Mouse (Mus musculus) common myeloid progenitor, adult 5-6 weeks (primary cell): ENCODE results near the gene Gtf2h3. TPM values are rescaled to one million over a fixed set of nuclear protein-coding genes. Genes with fewer than 3 reads are reported as not detected.
A peak's percentile ranks its signal among the peaks of the same experiment; 100 is the strongest.
"Not testable (repeated sequence)": the region's sequence is repeated elsewhere in the genome, so short reads cannot be mapped to it uniquely, and the experiment has no call there.

Experiments used
- ATAC-seq: replicated peaks from 2 replicates; pipeline ENCODE4 v1.8.0; 2016; ENCODE audit warnings: low read depth, mild to moderate bottlenecking, moderate TSS enrichment, inconsistent platforms; ENCODE audit not compliant: poor library complexity, severe bottlenecking
- total RNA-seq: library from RNA; stranded (forward); fragments of 200-1000, 187-1606 nt; gene quantifications from 2 replicates; pipeline ENCODE4 v1.2.3, GENCODE M21; 2017

The Gtf2h3 gene
- total RNA-seq, 1 experiment from 2014 or later: 39.2 TPM

DNA sequence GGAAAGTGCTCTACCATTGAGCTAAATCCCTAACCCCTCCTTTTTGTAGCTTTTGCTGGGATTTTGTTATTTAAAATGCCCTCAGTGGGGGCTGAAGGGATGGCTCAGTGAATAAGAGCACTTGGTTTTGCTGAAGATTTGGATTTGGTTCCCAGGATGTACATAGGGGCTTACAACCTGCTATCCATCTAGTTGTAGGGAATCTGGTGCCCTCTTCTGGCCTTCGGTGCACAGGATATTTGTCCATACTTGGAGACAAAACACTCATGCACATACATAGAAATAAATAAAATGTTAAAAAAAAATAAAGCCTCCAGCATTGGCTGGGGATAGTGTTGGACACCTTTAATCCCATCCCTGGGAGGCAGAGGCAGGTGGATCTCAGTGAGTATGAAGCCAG is 23.8 kb upstream of the Gtf2h3 start:
- no peak for ATAC-seq

DNA sequence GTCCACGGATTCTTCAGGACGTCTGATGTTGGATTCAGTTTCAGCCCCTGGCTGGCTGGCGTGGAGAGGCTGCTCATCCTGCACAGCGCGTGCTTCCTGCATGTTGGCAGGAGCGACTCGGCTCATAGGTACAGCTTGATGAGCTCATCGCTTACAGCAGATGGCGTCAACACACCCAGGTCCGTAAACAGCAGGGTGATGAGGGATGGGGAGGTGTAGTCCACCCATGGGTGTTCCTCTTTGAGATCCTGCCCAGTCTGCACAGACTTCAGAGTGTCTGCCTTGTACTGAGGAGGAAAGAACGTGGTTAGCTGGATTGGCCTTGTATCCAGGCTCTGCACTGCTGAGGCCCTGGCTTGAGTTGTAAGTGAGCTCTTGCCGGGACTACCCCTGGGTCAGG is 7.9 kb upstream of the Gtf2h3 start:
- no peak for ATAC-seq

DNA sequence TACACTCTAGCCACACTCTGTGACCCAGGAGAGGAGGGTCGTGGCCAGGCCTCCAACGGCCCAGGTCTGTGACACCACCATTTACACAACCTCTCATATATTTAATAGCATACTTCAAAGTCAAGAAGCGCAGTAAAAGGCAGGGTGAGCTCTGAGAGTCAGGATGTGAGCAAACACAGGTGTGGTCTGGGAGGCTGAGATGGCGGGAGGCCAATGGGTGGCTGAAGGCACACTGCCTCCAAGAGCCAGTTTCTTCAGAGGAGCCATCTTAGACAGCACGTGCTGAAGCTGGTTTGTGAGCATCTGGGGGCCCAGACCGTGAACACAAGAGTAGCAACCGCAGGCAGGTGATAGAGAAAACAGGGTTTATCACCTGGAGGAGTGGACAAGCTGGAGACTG is 3.5 kb upstream of the Gtf2h3 start:
- no peak for ATAC-seq

DNA sequence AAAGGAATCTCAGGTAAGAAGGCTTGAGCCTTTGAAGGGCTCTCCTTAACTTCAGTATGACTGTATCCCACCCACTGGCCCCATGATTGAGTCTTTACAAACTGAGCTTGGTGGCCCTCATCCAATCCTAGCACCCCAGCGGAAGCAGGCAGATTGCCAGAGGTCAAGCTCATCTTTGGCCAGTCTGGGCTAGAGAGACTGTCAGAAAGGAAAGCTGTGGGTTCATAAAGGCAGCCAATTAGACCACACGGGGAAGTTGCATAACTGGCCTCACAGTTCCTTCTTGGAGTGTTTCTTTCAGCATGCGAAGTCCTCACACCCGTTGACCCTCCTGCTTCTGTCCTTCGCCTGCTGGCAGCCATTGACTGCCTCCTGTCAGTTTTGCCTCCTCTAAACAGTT is 3.6 kb downstream of the Gtf2h3 start:
- ATAC-seq: peak; percentile 50

DNA sequence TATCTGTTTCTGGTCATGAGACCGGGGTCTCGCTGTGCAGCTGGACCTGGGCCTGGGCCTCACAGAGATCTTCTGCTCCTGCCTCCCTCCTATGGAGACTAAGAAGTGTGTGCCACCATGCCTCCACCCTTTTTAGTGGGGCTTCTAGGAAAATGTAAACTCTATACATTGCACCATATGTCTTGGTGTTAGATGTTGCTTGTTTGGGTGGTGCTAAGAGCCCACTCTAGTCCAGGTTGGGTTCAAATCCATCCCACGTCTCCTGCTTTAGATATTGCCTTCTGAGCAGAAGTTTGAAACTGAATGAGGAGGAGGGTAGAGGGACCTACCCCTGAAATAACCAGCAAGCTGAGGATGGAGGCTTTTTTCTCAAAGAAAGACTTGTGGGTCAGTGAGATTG is 13.8 kb downstream of the Gtf2h3 start:
- no peak for ATAC-seq

DNA sequence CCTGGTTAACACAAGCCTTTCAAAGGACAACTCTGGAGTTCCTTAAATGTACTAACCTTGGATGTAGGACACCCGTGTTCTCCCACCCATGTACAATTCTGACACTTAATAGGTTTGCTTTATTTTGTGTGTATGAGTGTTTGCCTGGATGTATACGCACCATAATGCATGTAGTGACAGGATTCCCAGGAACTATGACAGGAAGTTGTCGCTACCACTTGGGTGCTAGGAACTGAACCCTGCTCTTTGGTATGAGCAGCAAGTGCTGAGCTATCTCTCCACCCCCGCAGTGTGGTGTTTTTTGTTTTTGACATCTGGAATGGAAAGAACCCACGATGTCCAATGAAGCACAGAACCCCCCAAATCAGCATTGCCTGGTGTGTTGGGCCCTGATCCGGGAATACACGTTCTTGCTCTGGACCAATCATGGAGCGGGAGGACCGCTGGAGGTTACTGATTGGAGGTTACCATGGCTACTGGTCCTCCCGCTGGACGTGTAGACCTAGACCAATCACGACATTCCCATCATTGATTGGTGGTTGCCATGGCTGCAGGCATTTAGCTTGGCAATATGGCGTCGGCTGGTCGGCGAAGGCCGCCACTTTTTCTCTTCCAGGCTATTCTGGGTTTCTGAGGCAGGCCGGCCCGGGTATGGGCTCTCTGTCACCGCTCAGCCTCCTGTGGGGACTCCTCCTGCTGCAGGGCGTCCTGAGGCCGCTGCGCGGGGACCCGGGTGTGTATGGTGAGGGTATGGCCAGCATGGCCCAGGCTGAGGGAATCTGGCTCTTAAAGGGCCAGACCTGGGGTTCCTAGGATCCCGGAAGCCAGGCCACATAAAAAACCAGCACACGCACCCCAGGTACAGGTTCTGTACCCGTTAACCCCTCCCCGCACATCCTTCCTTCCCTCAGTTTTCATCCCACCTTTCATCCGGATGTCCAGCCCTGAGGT is 19.6 kb downstream of the Gtf2h3 start:
- peak; percentile 95 for ATAC-seq

DNA sequence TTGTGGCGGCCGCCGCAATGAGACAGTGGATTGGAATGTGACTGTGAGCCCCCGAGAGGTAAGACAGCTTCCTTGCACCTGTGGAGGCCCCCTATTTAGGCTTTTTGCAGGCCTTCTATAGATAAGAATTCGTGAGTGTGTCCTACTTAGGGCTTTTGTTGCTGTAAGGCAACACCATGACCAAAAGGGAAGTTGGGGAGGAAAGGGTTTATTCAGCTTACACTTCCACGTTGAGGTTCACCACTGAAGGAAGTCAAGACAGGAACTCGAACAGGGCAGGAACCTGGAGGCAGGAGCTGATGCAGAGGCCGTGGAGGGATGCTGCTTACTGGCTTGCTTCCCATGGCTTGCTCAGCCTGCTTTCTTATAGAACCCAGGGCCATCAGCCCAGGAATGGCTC is 20.8 kb downstream of the Gtf2h3 start:
- not testable (repeated sequence) for ATAC-seq

DNA sequence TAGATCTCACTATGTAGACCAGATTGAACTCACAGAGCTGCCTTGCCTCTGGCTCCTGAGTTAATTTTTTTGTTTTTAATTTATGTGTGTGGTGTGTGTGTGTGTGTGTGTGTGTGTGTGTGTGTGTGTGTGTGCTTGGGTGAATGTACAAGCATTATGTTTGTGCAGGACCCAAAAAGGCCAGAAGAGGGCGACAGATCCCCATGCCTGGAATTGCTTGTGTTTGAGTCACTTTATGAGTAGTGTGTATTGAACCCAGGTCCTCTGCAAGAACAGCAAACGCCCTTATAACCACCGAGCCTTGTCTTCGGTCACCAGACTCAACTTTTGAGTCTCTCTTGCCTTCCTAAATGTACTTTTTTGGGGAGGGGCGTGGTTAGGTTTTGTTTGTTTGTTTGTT is 23.4 kb downstream of the Gtf2h3 start:
- no peak for ATAC-seq

DNA sequence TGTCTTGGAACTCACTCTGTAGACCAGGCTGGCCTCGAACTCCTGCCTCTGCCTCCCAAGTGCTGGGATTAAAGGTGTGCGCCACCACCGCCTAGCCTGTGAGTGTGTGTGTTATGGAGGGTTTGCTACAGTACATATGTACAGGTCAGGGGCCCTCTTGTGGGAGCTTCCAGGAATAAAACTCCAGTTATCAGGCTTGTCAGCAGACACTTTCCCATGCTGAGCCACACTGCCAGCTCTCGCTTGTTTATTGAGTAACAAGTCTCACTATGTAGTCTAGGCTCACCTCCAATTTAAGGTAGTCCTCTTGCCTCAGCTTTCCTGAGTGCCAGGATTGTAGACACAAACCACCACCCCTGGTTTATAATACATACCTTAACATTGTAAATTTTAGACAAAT is 25.4 kb downstream of the Gtf2h3 start:
- no peak for ATAC-seq

DNA sequence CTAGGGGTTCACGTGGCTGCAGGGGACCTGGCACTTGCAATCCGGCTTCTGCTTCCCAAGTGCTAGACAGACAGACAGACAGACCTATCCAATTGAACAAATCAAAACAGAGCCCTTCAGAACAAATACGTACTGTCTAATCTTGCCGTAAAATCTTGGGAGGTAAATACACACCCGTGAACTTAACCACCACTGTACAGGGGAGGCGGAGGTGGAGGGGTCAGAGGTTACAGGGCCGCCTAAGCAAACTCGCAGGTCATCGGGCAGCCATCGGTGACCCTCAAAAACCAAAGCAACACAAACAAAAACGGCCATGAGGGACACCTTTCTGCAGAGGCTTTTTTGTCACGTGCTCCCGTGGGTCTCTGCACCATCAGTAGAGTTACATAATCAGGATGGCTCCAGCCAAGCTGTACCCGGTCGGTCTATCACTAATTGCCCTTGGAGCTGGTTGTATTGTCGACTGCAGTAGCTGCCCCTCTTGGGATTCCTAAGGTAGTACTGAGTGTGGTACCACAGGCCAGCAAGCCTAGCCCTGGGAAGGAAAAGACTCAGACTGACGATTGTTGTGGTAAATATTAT is 26.2 kb downstream of the Gtf2h3 start:
- no peak for ATAC-seq

DNA sequence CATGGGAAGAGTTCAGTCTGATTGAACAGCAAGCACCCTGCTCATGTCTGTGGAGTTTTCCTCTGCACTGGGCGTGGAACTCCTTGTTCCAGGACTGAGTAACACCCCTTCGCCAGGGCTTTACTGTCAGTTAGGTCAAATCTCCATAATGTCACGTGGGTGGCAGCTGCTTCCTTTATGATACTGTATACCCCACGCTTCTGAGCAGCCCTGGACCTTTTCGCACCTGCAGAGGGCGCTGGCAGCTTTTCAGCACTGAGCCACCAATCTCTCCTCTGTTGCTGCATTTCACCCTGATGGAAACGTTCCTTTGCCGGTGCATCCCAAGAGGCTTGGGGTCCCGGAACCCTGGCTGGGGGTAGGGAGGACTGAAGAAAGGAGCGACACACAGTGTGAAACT is 32.0 kb downstream of the Gtf2h3 start:
- peak; percentile 85 for ATAC-seq

DNA sequence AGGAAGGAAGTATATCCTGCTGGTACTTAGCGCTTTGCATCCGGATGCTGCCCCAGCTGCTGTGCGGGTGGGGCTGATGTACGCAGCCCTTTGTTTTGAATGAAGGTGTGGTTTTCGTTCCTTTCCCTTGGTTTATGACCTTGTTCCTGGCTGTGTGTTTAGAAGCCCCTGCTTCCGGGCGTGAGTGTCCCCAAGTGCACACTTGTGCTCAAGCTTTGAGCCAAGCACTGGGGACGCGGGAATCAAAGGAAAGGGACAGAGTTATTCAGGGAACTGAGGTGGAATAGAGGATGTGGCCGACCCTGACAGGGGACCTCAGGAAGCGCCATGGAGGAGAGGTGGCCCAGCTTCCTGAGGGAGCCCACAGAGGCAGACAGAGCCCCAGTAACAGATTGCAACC is 35.8 kb downstream of the Gtf2h3 start:
- peak; percentile 58 for ATAC-seq

DNA sequence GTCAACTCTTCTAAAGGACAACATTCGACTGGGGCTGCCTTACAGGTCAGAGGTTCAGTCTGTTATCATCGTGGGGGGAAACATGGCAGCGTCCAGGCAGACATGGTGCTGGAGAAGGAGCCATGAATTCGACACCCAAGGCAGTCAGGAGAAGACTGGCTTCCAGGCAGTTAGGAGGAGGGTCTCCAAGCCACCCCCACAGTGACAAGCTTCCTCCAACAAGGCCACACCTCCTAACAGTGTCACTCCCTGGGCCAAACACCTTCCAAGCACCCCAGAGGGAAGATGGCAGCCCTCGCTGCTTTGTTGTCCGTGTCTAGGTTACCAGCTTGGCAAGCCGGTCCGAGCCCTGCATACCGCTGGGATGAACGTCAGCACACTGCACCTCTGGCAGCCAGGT is 39.8 kb downstream of the Gtf2h3 start:
- no peak for ATAC-seq

DNA sequence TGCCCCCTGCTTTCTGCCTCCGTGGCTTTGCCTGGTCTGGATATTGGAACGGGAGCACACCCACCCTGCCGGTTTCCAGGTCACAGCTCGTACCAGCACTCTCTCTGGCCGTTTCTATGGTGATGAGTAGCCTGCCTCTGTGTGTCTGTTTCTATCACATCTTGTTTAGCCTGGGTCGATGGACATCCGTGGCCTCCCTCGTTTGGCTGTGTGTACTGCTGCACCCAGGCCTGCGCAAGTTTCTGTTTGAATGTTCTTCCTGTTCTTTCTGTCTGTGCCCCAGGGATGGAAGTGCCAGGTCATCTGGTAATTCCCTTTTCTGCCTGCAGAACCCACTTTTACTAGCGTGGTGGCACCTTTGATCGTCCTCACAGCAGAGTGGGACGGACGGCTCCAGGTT is 42.4 kb downstream of the Gtf2h3 start:
- ATAC-seq: peak; percentile 60

DNA sequence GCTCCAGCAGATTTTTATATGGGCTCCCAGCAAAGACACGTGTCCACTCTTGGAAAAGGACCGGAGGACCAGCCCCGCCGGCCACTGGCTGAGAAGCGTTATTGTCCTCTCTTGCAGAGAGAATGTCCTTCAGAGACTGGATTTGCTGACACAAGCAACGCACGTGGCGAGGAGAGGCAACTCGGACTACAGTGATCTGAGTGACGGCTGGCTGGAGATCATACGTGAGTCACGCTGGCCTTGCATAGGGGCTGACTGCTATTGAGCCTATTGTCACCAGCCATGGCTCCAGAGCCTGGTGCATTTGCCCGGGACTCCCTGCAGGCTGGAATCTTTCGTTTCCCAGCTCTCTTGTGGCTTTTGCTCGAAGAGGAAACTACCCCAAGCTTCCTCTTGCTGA is 44.0 kb downstream of the Gtf2h3 start:
- no peak for ATAC-seq

DNA sequence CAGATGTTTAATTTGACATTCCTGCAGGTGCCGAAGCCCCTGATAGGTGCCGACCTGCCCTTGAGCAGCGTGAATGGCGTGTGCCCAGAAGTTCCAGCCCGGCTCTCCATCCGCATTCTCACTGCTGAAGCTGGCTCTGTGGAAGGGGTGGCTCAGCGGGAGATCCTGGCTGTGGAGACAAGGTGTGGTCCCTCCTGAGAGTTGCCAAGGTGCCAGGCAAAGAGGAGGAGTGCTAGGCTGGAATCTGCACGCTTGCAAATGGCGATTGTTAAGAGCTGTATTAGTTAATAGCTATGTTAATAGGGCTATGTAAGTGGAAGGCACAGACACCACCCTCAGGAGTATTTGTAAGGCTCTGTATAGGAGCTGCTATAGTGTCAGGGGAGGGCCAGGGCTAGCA is 45.4 kb downstream of the Gtf2h3 start:
- ATAC-seq: no peak

DNA sequence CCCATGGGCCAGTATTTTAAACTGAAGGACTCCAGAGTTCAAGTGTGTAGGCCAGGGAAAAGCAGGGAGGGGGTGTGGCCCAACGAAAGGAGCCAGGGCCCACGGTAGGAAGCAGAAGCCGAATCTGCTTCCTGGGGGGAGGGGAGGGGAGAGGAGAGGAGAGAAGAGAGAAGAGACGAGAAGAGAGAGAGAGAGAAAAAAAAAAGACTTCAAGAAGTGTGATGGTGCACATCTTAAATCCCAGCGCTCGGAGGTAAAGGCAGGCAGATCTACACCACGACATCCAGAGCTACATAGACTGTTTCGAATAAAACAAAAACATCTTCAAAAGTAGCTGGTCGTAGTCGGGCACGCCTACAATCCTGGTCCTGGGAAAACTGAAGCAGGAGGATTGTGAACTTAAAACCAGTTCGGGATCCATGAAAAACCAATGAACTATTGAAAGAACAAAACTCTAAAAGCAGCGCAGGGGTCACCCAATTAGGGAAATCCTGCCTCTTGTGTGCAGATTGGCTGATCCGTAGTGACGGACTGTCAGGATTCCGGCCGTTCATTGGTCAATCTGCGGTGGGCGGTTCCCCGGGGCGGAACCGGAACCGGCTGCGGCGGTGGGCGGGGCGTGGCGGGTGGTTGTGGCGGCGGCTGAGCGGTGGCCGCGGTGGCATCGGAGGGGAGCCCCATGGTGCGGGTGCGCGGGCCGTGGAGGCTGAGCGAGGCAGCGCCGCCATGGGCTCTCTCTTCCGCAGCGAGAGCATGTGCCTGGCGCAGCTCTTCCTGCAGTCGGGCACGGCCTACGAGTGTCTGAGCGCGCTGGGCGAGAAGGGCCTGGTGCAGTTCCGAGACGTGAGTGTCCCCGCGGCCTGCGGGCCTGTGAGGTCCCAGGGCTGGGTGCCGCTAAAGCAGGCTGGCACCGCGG is 49.8 kb downstream of the Gtf2h3 start, which contains the start of gene Atp6v0a2:
Atp6v0a2 (plus strand) TSS at position 129 of the 916 bp plus-strand sequence.
- ATAC-seq: peak; percentile 81

DNA sequence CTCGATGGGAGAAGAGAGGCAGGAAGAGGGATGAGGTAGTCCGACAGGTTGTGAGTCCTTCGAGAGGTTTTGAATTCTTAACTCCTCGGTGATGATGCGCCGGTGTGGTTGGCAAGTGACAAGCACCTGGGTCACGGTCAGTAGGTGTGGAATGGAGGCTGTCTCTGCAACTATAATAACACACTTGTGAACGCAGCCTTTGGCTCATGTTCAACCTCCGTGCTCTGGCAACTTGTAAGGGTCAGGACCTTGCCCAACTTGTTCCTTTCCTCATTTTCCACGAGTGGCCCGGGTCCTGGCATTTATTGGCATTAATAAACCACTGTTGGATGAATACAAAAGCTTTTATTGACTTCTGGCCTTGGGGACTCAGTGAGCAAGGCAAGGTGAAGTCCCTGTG is 50.7 kb downstream of the Gtf2h3 start:
- no peak for ATAC-seq

DNA sequence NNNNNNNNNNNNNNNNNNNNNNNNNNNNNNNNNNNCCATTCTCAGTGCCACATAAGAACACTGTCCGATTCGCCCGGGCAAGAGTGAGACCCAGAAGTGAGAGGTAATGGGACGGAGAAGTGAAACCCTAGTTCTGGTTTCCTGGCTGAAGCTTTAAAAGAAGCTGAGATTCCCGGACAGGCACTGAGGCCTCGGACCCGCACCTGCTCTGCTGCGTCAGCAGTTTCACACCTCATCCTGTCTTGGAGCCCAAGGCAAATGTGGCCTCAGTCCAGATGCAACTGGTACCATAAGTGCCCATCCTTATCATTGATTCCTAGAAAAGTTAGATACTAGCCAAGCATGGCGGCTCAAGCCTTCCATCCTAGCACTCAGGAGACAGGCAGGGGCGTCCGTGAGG is 52.7 kb downstream of the Gtf2h3 start:
- ATAC-seq: no peak

DNA sequence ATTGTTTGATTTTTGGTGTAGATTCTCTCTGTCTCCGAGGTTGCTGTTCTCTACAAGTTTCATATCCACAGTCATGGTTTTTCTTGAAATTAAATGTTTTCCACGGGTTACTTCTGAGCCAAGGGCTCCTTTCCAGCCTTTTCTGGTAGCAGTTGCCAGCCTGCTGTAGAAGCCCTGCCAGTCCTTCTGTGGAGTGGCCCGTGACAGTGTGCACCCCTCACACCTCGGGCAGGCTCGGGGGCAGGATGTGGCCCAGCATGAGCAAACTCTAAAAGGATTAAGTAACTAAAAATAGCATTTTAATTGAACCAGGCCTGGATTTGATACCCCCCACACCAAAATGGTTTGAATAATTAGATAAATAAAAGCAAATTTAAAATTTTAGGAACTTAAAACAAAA is 53.5 kb downstream of the Gtf2h3 start:
- ATAC-seq: no peak

DNA sequence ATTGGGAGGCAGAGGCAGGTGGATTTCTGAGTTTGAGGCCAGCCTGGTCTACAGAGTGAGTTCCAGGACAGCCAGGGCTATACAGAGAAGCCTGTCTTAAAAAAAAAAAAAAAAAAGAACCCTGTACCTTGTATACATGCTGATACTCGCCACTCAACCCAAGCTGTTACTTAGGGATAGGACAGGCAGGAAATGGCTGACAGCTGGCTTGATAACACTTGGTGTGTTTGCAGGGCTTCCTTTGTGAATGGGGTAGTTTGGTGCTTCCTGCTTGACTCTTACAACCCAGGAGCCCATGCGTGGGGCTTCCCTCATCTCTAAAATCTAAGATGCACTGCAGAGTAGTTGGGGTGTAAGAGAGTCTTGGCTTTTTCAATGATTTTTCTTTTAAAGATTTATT is 54.5 kb downstream of the Gtf2h3 start:
- ATAC-seq: peak; percentile 87
